Mouse (Mus musculus) kidney, adult 2 months (tissue): ENCODE results near the gene Adssl1. TPM values are rescaled to one million over a fixed set of nuclear protein-coding genes. Genes with fewer than 3 reads are reported as not detected.

ENCODE experiments used
- DNase-seq: peaks from one replicate; pipeline ENCODE4 v3.0.0; 2021
- H3K27ac ChIP-seq: fragments of 200-500 bp; 2 replicates; pipeline ENCODE4 v1.5.1; 2012; ENCODE audit warnings: low read depth, low read length, control low read depth, inconsistent platforms; ENCODE audit not compliant: insufficient read depth
- H3K27me3 ChIP-seq: fragments of 200-500 bp; replicated peaks from 2 replicates; pipeline ENCODE4 v1.6.1; 2012; ENCODE audit warnings: mild to moderate bottlenecking, moderate library complexity, low read length, inconsistent platforms; ENCODE audit not compliant: control insufficient read depth, insufficient read depth
- H3K36me3 ChIP-seq: fragments of 200-500 bp; 2 replicates; pipeline ENCODE4 v1.6.1; 2012; ENCODE audit warnings: mild to moderate bottlenecking, moderate library complexity, low read length, inconsistent platforms; ENCODE audit not compliant: control insufficient read depth, insufficient read depth
- H3K4me1 ChIP-seq: fragments of 200-500 bp; 2 replicates; pipeline ENCODE4 v1.6.1; 2011; ENCODE audit warnings: low read length; ENCODE audit not compliant: control insufficient read depth, insufficient read depth
- H3K4me3 ChIP-seq: fragments of 200-500 bp; 2 replicates; pipeline ENCODE4 v1.5.1; 2011; ENCODE audit warnings: mild to moderate bottlenecking, low read depth, low read length, control low read depth; ENCODE audit not compliant: insufficient read depth
- CTCF ChIP-seq: fragments of 200-500 bp; conservative IDR thresholded peaks from 2 replicates; pipeline ENCODE4 v1.5.1; 2011; ENCODE audit warnings: low read depth, mild to moderate bottlenecking, control low read depth, low read length, moderate library complexity, mixed read lengths; ENCODE audit not compliant: insufficient read depth, insufficient read length
- POLR2A ChIP-seq: fragments of 200-500 bp; IDR thresholded peaks from one replicate; pipeline ENCODE4 v1.6.1; 2011; ENCODE audit warnings: low read depth, low read length, control low read depth
- WGBS: fragments of 180-500 bp; shearing (Covaris S2); methylation state at CpG from one replicate; pipeline ENCODE4 v1.1.7; 2018; 5-methylcytosine and 5-hydroxymethylcytosine counted together
- polyA plus RNA-seq: library from polyadenylated mRNA; depleted of rRNA; stranded (reverse); fragments of >200 nt; gene quantifications from 2 replicates; pipeline ENCODE4 v1.2.3, GENCODE M21; 2012

Adssl1 gene
- polyA plus RNA-seq, 1 experiment = 10.4 TPM

DNA sequence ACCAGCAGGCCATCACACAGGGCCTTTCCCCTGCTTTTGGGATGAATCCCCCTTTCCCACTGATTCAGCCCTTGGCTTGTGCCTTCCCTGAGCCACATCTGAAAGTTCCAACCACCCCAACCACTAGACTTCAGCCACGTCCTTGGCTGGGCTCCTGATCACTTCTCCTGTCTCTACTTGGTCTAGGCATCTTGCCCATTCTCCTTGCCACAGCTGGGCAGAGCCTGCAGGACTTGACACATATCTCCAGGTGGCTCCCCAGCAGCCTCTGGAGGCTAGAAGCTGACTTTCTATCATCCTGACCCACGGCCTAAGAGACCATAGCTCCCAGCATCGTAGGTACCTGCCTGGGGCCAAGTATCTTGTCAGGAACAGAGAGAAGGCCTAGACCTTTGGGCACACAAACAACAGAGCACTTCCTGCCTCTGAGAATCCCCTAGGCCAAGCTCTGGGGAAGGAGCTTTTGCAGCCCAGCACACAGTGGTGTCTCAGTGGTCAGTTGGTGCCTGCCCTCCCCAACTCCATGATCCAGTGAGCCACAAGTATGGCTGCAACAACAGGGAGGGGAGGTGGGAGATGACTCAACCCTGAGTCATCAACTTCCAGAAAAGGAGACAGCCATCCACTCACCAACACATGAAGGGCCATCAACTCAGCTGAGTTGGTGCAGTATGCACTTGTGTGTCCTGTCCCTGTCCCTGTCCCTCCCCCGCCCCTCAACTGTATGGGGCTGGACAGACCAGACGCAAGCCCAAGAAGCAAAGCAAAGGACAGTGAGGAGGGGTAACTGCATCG, 41.4 kb upstream of the Adssl1 start:
- no peak overlapping the region for H3K4me3 ChIP-seq
- H3K27me3 ChIP-seq = no peaks in the 10 kb centered on the region
- 76% methylated on average over 6 of the region's 6 CpGs for WGBS
- no peak for TF ChIP-seq CTCF
- DNase-seq = no peak
- no peak overlapping the region for H3K27ac ChIP-seq
- no peaks in the 10 kb centered on the region for H3K4me1 ChIP-seq
- H3K36me3 ChIP-seq = no peaks in the 10 kb centered on the region

DNA sequence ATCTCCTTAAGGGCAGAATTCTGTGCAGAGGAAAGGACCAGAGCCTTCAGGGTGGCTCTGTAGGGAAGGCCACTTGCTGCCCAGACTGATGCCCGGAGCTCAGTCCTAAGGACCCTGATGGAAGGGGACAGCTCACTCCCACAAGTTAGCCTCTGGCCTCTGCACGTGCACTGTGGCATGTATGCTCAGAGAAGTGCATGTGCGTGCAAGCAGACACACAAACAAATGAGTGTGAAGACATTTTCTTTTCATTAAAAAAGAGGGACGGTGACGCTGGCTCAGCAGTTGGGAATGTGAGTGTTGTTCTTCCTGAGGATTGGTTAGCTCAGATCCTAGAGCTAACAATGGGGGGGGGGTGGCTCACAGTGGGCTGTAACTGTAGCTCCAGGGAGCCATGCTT, 40.4 kb upstream of the Adssl1 start:
- no peaks in the 10 kb centered on the region for H3K36me3 ChIP-seq
- no peaks in the 10 kb centered on the region for H3K27me3 ChIP-seq
- no peak overlapping the region for H3K27ac ChIP-seq
- WGBS = 65% methylated on average over 5 of the region's 5 CpGs
- H3K4me1 ChIP-seq = no peaks in the 10 kb centered on the region
- TF ChIP-seq CTCF (no peak), POLR2A (no peak)
- DNase-seq = no peak
- H3K4me3 ChIP-seq = no peak overlapping the region

DNA sequence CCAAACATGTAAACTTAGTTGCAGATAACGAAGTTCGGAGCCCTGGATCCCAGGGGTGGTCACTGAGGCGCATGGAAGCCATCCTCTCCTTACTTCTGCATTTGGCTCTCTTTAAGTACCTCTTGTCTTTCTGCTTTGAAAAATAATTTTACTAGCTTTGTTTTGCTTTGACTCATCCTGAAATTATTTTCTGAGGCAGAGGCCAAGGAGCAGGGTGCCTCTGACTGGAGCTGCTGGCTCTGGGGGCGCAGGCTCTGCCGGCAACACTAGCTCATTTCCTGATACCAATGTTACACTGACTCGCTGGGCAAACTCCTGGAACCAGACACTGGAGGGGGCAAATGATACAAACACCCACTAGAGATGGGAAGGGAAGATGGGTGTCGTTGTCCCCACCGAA, 39.9 kb upstream of the Adssl1 start:
- Histone ChIP-seq H3K4me3 (no peak overlapping the region), H3K27ac (no peak overlapping the region), H3K4me1 (no peaks in the 10 kb centered on the region), H3K27me3 (no peaks in the 10 kb centered on the region), H3K36me3 (no peaks in the 10 kb centered on the region)
- WGBS = 85% methylated on average over 8 of the region's 8 CpGs
- no peak for DNase-seq
- TF ChIP-seq POLR2A = no peak
- no peak for TF ChIP-seq CTCF

DNA sequence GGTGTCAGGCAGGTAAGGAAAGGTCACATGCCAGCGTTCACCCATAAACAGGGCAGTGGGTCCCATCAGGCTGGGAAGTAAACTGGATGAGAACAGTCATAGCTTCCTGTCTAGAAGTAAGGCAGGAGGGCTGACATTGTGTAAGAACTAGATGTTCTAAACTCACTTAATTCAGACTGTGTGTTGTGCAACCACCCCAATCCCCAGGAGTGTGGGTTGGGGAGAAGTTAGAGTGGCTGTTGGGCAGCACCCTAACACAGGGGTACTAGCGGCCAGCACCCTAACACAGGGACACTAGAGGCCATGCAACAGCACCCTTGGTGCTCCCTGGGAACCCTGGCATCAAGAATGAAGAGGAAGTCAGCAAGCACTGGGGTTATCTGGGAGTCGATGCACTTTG, 38.7 kb upstream of the Adssl1 start:
- no peak for TF ChIP-seq POLR2A
- TF ChIP-seq CTCF = no peak
- Histone ChIP-seq H3K4me3 (no peak overlapping the region), H3K27me3 (no peaks in the 10 kb centered on the region), H3K36me3 (no peaks in the 10 kb centered on the region), H3K4me1 (no peaks in the 10 kb centered on the region), H3K27ac (no peak overlapping the region)
- WGBS = 78% methylated on average over 3 of the region's 3 CpGs
- no peak for DNase-seq

DNA sequence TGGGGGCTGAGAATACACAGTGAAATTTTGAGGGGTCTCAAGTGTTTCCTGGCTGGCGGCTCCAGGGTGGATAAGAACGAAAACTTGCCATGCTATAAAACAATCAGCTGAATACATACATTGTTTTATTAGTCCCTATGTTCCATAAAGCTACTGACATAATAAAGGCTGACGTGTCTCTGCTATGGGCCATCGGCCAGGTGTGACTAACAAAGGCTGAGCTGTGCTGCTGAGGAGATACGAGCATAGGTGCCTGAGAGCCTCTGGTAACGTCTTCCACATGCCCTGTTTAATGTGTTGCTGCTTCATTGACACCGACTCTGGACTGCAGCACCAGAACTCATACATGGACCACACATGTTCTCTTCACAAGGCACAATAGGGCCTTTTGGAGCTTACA, 34.9 kb upstream of the Adssl1 start:
- no peak overlapping the region for H3K27ac ChIP-seq
- no peaks in the 10 kb centered on the region for H3K36me3 ChIP-seq
- 0 out of 2 replicates have a peak, but pooled peaks cover 4% of the 10 kb centered on the region for H3K4me1 ChIP-seq
- no peak overlapping the region for H3K4me3 ChIP-seq
- DNase-seq = no peak
- 71% methylated on average over 7 of the region's 7 CpGs for WGBS
- H3K27me3 ChIP-seq = no peaks in the 10 kb centered on the region
- no peak for TF ChIP-seq CTCF
- no peak for TF ChIP-seq POLR2A

- no peak for DNase-seq
- Histone ChIP-seq H3K4me3 (no peak overlapping the region), H3K27ac (no peak overlapping the region), H3K27me3 (no peaks in the 10 kb centered on the region), H3K4me1 (0 out of 2 replicates have a peak, but pooled peaks cover 4% of the 10 kb centered on the region), H3K36me3 (no peaks in the 10 kb centered on the region)
- 87% methylated on average over 7 of the region's 7 CpGs for WGBS
- TF ChIP-seq CTCF (0 out of 2 replicates have a peak, but pooled peaks have one; percentile 5), POLR2A (no peak)
Observed at GRCm38 (mm10) chr12:112585924-112586538, 33.8 kb upstream of the Adssl1 start.
